Mouse (Mus musculus): Measurements from ENCODE around the gene Dpep1.

DNA sequence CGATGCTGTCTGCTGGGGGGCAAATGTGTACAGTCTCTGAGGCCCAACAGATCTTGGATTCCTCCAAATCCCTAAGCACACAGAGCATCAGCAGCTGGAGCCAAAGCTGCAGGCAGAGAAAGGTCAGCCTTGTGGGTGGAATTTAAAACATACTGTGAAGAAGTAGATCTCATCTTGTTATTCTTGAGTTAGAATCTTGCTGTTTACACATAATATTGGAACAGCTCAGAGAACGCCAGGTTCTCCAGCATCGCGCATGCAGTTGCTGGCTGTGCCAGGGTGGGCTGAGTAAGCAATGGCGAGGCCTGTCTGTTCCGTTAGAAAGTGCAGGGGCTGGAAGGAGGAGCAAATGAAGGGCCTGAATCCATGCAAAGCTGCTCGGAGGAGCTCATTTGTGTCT lies 39.7 kb upstream of the Dpep1 start:
- TF ChIP-seq CTCF (IDR thresholded peaks at IDR 0.05; ENCODE audit: low read depth) (no peak), EP300 (IDR thresholded peaks at IDR 0.05; ENCODE audit: low read depth) (no peak)
